Mouse (Mus musculus): ENCODE measurements around the gene Nfkbib.

Gene Nfkbib

GRCm38 (mm10) chr7:28719650-28720049 lies 47.7 kb downstream of the Nfkbib start:
- DNase-seq (ENCODE audit: low read depth, low spot score), result no peak

GRCm38 (mm10) chr7:28719159-28719558 lies 48.2 kb downstream of the Nfkbib start:
- no peak for DNase-seq (ENCODE audit: low read depth, low spot score)

DNA sequence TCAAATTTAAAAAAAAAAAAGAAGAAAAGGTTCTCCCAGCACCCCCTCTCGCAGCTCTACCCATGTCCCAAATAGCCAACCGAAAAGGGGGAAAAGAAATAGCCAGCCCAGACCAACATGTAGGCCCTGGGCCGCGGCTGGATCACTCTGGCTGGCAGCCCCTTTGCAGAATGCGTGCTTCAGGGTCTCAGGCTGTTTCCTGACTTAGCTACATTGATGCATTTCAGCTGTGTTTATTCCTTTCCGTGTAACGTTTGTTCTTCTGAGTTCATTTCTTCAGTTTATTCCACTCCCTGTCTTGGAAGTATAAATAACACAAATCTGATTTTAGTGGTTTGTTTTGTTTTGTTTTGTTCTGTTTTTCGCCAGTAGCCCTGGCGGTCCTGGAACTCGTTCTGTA lies 49.6 kb downstream of the Nfkbib start:
- no peak for DNase-seq (ENCODE audit: low read depth, low spot score)

- DNase-seq (ENCODE audit: low read depth, low spot score), result no peak
Measured at GRCm38 (mm10) chr7:28716590-28717281, 50.6 kb downstream of the Nfkbib start, which contains the start of gene Fbxo17. TSS of gene Fbxo17 (plus strand) at chr7:28716804.

DNA sequence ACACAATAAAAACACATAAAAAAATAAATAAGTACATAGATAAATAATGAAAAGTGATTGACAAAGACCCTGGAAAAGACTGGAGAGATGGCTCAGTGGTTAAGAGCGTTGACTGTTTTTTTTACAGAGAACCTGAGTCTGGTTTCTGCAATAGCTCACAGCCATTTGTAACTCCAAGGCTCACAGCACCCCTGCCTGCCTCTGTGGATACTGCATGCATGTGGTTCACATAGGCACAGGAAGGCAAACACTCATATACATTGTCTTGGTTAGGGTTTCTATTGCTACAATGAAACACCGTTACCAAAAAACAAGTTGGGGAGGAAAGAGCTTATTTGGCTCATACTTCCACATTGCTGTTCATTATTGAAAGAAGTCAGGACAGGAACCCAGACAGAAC lies 51.7 kb downstream of the Nfkbib start:
- DNase-seq (ENCODE audit: low read depth, low spot score), result no peak

GRCm38 (mm10) chr7:28714667-28715066 lies 52.6 kb downstream of the Nfkbib start:
- DNase-seq (ENCODE audit: low read depth, low spot score), result no peak

DNA sequence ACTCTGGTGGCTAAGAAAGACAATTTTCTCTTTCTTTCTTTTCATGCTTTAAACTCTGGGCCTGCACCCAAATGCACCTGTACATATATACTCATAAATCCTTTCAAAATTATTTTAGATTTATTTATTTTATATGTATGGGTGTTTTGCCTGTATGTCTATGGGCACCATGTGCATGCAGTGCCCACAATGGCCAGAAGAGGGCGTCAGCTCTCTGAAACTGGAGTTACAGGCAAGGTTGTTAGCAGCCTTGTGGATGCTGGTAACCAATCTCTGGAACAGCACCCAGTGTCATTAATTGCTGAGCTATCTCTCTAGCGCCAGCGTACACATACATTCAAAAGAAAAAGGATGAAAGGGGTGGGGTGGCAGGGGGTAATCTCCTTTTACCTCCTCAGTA lies 56.4 kb downstream of the Nfkbib start:
- no peak for DNase-seq (ENCODE audit: low read depth, low spot score)

DNA sequence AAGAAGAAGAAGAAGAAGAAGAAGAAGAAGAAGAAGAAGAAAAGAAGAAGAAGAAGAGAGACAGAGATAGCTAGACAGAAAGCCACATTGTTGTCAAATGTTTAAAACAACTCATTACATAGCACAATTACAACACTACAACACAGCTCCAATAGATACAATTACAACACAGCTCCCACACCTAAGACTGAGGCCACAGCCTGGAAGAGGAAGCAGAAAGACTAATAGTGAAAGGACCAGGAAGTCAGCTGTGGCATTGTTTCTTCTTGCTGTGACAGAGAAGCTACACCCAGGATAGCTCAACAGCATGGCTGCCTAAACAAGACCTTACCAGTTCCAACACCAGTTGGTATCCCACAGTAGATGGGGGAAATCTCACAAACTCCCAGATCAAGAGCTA lies 57.9 kb downstream of the Nfkbib start:
- DNase-seq (ENCODE audit: low read depth, low spot score), result no peak

Measured in brain, embryonic 18.5 days (tissue).